Mouse (Mus musculus): Measurements from ENCODE around the gene Akap11. TPM values are rescaled to one million over a fixed set of nuclear protein-coding genes. Genes with fewer than 3 reads are reported as not detected.

Gene Akap11
- polyA plus RNA-seq, 1 experiment: 69.6 TPM

DNA sequence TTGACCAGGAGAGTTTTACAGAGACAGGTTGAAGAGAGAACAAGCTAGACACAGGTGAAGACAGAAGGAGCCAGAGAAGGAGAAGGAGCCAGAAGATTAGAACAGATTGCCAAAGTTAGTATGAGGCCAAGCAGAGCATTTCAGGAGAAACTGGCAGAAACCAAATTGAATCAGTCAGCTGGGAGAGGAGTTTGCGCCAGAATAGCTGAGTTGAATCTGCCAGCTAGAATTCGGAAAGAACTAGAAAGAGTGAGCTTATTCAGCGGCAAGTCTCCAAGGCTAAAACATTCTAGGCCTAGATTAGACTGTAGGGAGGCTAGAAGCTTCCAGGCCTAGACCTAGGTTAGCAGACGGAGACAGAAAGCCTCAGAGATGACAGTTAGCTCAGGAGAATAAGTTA, 65.9 kb downstream of the Akap11 start:
- 84% methylated on average over 4 of the region's 4 CpGs for WGBS
- TF ChIP-seq POLR2A (IDR thresholded peaks at IDR 0.05; ENCODE audit: insufficient read depth, low read depth, low read length) (no peak), CTCF (IDR thresholded peaks at IDR 0.05; ENCODE audit: insufficient read depth, low read depth, low read length) (no peak)
- Histone ChIP-seq H3K27ac (ENCODE audit: insufficient read depth, low read depth, low read length) (no peak overlapping the region), H3K4me1 (ENCODE audit: control insufficient read depth, insufficient read depth, low read length) (no peaks in the 10 kb centered on the region), H3K4me3 (ENCODE audit: insufficient read depth, low read depth, low read length) (no peak overlapping the region)

DNA sequence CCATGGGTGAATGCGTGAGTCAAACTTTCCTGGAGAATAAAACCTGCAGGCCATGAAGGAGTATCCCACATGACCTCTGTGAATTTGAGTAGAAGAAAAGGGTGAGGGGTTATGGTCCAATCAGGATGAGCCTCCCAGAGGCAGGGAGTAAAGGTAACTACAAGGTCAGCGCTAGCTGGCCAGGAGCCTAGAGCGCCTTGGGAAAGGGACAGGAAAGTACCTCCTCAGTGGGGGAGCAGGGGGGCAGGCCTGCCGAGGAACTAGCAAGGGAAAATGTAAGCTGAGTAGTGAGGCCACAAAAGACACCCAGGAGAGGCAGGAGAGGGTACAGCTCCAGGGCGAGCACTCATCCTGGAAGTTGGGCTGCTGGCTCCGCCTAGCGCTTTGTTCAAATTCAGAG, 67.6 kb downstream of the Akap11 start:
- TF ChIP-seq CTCF (IDR thresholded peaks at IDR 0.05; ENCODE audit: insufficient read depth, low read depth, low read length) (no peak), POLR2A (IDR thresholded peaks at IDR 0.05; ENCODE audit: insufficient read depth, low read depth, low read length) (no peak)
- H3K4me3 ChIP-seq (ENCODE audit: insufficient read depth, low read depth, low read length): no peak overlapping the region
- H3K4me1 ChIP-seq (ENCODE audit: control insufficient read depth, insufficient read depth, low read length): no peaks in the 10 kb centered on the region
- no peak overlapping the region for H3K27ac ChIP-seq (ENCODE audit: insufficient read depth, low read depth, low read length)
- 88% methylated on average over 7 of the region's 7 CpGs for WGBS

GRCm38 (mm10) chr14:78467994-78468393, 68.6 kb downstream of the Akap11 start:
- H3K27ac ChIP-seq (ENCODE audit: insufficient read depth, low read depth, low read length): no peak overlapping the region
- WGBS: 95% methylated on average over 4 of the region's 4 CpGs
- no peak for TF ChIP-seq POLR2A (IDR thresholded peaks at IDR 0.05; ENCODE audit: insufficient read depth, low read depth, low read length)
- TF ChIP-seq CTCF (IDR thresholded peaks at IDR 0.05; ENCODE audit: insufficient read depth, low read depth, low read length): no peak
- no peak overlapping the region for H3K4me3 ChIP-seq (ENCODE audit: insufficient read depth, low read depth, low read length)
- no peaks in the 10 kb centered on the region for H3K4me1 ChIP-seq (ENCODE audit: control insufficient read depth, insufficient read depth, low read length)

GRCm38 (mm10) chr14:78464353-78464752, 72.3 kb downstream of the Akap11 start:
- TF ChIP-seq POLR2A (IDR thresholded peaks at IDR 0.05; ENCODE audit: insufficient read depth, low read depth, low read length): no peak
- no peak for TF ChIP-seq CTCF (IDR thresholded peaks at IDR 0.05; ENCODE audit: insufficient read depth, low read depth, low read length)
- H3K27ac ChIP-seq (ENCODE audit: insufficient read depth, low read depth, low read length): no peak overlapping the region
- WGBS: 90% methylated on average over 4 of the region's 4 CpGs
- H3K4me1 ChIP-seq (ENCODE audit: control insufficient read depth, insufficient read depth, low read length): peaks cover 2% of the 10 kb centered on the region; the same call in 1 of the 2 replicates
- no peak overlapping the region for H3K4me3 ChIP-seq (ENCODE audit: insufficient read depth, low read depth, low read length)

DNA sequence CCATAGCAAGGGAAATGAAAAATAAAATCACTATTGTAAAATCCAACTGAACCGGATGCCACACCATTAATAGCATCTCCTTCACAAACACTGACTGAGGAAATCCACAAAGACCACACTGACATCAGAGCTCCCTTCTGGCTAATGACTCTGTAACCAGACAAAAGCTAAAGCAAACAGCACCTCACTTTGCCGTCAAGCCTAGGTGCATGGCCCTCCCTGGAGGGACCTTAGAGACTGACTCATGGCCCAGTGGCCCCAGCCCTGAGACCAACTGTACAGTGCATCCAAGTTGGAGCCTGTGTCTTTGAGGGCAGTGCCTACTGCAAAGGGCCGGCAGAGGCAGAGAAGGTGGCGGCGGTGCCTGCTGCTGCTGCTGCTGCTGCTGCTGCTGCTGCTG, 77.5 kb downstream of the Akap11 start:
- TF ChIP-seq CTCF (IDR thresholded peaks at IDR 0.05; ENCODE audit: insufficient read depth, low read depth, low read length) (no peak), POLR2A (IDR thresholded peaks at IDR 0.05; ENCODE audit: insufficient read depth, low read depth, low read length) (no peak)

DNA sequence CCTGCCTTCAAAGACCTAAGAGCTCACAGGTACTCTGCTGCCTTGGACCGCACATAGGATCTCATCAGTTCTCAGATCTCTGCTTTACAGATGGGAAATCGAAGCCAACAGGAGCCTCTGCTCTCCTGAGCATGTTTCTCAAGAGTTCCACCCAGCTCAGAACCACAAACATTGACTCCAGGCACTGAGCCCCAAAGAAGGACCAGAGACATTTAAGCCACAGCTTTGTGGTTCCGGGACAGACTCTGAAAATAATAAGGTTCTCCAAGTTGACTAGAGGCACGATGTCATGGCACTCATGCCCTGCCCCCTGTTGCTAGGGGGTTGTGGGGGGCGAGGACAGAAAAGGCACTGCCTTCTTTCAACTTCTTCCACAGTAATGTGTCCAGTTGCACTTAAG, 77.9 kb downstream of the Akap11 start:
- peaks cover 5% of the 10 kb centered on the region; the same call in 1 of the 2 replicates for H3K4me1 ChIP-seq (ENCODE audit: control insufficient read depth, insufficient read depth, low read length)
- no peak overlapping the region for H3K4me3 ChIP-seq (ENCODE audit: insufficient read depth, low read depth, low read length)
- no peak for TF ChIP-seq POLR2A (IDR thresholded peaks at IDR 0.05; ENCODE audit: insufficient read depth, low read depth, low read length)
- no peak for TF ChIP-seq CTCF (IDR thresholded peaks at IDR 0.05; ENCODE audit: insufficient read depth, low read depth, low read length)
- H3K27ac ChIP-seq (ENCODE audit: insufficient read depth, low read depth, low read length): no peak overlapping the region
- WGBS: 76% methylated on average over 5 of the region's 5 CpGs

More for the DNA sequence above, 77.5 kb downstream of the Akap11 start:
- H3K4me1 ChIP-seq (ENCODE audit: control insufficient read depth, insufficient read depth, low read length): peaks cover 5% of the 10 kb centered on the region; the same call in 1 of the 2 replicates
- H3K4me3 ChIP-seq (ENCODE audit: insufficient read depth, low read depth, low read length): no peak overlapping the region
- WGBS: 60% methylated on average over 5 of the region's 5 CpGs
- H3K27ac ChIP-seq (ENCODE audit: insufficient read depth, low read depth, low read length): no peak overlapping the region

DNA sequence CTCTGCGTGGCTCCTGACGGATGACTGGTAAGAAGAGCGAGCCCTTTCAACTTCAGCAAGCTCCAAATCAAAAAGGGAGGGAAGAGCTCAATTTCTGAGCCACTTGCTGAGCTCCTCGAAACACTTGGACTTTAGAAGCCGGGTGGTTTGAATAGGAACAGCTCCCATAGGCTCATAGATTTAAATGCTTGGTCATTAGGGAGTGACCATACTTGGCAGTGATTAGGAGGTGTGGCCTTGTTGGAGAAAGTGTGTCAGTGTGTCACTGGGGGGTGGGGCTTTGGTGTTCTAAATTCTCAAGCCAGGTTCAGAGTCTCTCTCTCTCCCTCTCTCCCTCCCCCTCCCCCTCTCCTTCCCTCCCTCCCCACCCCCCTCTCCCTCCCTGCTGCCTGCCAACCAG, 81.6 kb downstream of the Akap11 start:
- no peak overlapping the region for H3K27ac ChIP-seq (ENCODE audit: insufficient read depth, low read depth, low read length)
- no peak for TF ChIP-seq POLR2A (IDR thresholded peaks at IDR 0.05; ENCODE audit: insufficient read depth, low read depth, low read length)
- TF ChIP-seq CTCF (IDR thresholded peaks at IDR 0.05; ENCODE audit: insufficient read depth, low read depth, low read length): no peak
- no peak overlapping the region for H3K4me3 ChIP-seq (ENCODE audit: insufficient read depth, low read depth, low read length)
- 84% methylated on average over 5 of the region's 5 CpGs for WGBS
- H3K4me1 ChIP-seq (ENCODE audit: control insufficient read depth, insufficient read depth, low read length): peaks cover 5% of the 10 kb centered on the region; the same call in 1 of the 2 replicates

GRCm38 (mm10) chr14:78448807-78449406, 87.7 kb downstream of the Akap11 start:
- WGBS: 78% methylated on average over 11 of the region's 11 CpGs
- H3K4me3 ChIP-seq (ENCODE audit: insufficient read depth, low read depth, low read length): no peak overlapping the region
- H3K27ac ChIP-seq (ENCODE audit: insufficient read depth, low read depth, low read length): no peak overlapping the region
- TF ChIP-seq POLR2A (IDR thresholded peaks at IDR 0.05; ENCODE audit: insufficient read depth, low read depth, low read length): no peak
- H3K4me1 ChIP-seq (ENCODE audit: control insufficient read depth, insufficient read depth, low read length): no peaks in the 10 kb centered on the region

DNA sequence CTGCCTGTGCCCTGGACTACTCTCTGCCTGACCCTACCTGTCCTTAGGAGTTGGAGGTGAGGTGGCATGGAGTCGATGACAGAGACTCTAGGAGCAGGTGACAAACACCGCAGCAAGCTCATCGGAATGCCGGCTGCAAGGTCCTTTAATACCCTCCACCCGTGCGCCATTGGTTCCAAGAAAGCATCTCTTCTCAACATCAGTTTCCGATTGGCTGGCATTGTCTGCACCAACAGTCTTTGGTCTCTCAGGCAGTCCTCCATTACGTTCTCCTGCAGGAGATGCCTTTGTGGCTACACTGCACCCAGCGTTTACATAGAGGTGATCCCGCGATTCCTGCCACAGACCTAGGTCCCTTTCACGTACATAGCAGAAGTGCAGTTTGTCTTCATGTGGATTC, 88.6 kb downstream of the Akap11 start:
- WGBS: 94% methylated on average over 12 of the region's 12 CpGs
- H3K4me1 ChIP-seq (ENCODE audit: control insufficient read depth, insufficient read depth, low read length): no peaks in the 10 kb centered on the region
- TF ChIP-seq POLR2A (IDR thresholded peaks at IDR 0.05; ENCODE audit: insufficient read depth, low read depth, low read length) (no peak), CTCF (IDR thresholded peaks at IDR 0.05; ENCODE audit: insufficient read depth, low read depth, low read length) (no peak)
- no peak overlapping the region for H3K4me3 ChIP-seq (ENCODE audit: insufficient read depth, low read depth, low read length)
- no peak overlapping the region for H3K27ac ChIP-seq (ENCODE audit: insufficient read depth, low read depth, low read length)

DNA sequence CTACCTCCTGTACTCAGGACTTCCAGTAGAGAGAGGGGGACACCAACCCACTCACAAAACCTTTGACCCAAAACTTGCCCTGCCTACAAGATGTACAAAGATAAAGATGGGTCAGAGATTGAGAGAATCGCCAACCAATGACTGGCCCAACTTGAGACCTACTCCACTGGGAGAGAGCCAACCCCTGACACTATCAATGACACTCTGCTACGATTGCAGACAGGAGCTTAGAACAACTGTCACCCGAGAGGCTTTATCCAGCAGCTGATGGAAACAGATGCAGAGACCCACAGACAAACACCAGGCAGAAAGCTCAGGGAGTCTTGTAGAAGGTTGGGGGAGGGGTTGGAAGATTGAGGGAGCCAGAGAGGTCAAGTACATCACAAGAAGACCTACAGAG, 89.1 kb downstream of the Akap11 start:
- 88% methylated on average over 3 of the region's 3 CpGs for WGBS
- no peak for TF ChIP-seq POLR2A (IDR thresholded peaks at IDR 0.05; ENCODE audit: insufficient read depth, low read depth, low read length)
- no peak for TF ChIP-seq CTCF (IDR thresholded peaks at IDR 0.05; ENCODE audit: insufficient read depth, low read depth, low read length)
- H3K4me1 ChIP-seq (ENCODE audit: control insufficient read depth, insufficient read depth, low read length): no peaks in the 10 kb centered on the region
- H3K27ac ChIP-seq (ENCODE audit: insufficient read depth, low read depth, low read length): no peak overlapping the region
- no peak overlapping the region for H3K4me3 ChIP-seq (ENCODE audit: insufficient read depth, low read depth, low read length)

Other genes starting within 250 kb of the Akap11 start
- gene Tnfsf11, start 228.8 kb downstream of the Akap11 start, polyA plus RNA-seq (2012; ENCODE audit: insufficient read depth, insufficient read length, low replicate concordance, missing spikeins): not detected in 2 replicates
- gene Dgkh, start 196.0 kb upstream of the Akap11 start, polyA plus RNA-seq (2012; ENCODE audit: insufficient read depth, insufficient read length, low replicate concordance, missing spikeins): not detected in 2 replicates

All from olfactory bulb, adult 2 months (tissue).